Mouse (Mus musculus) cerebellum, postnatal 14 days (tissue): ENCODE measurements around the gene Wdr83os.
"Not testable (repeated sequence)": the region's sequence is repeated elsewhere in the genome, so short reads cannot be mapped to it uniquely, and the experiment has no call there.

ENCODE experiments used
- DNase-seq, 2 experiments: peaks; one replicate each; pipeline ENCODE4 v3.0.0; 2021; ENCODE audit warnings: mixed read lengths in 2 of 2

Gene Wdr83os

GRCm38 (mm10) chr8:85073041-85073612 is 7.4 kb upstream of the Wdr83os start:
- no peak for DNase-seq

- no peak for DNase-seq
These were observed 6.4 kb upstream of the Wdr83os start for GRCm38 (mm10) chr8:85074167-85074566.

- DNase-seq: no peak
These were observed 5.9 kb upstream of the Wdr83os start for GRCm38 (mm10) chr8:85074617-85075016.

- DNase-seq: peak; percentile 65 to 79
These were observed 4.5 kb upstream of the Wdr83os start for GRCm38 (mm10) chr8:85076001-85076400.

GRCm38 (mm10) chr8:85076993-85077392 is 3.5 kb upstream of the Wdr83os start:
- DNase-seq: peak; percentile 87

- DNase-seq: no peak
These were observed 367 bp upstream of the Wdr83os start for GRCm38 (mm10) chr8:85080214-85080531.

- no peak for DNase-seq
These were observed 646 bp downstream of the Wdr83os start, which contains the start of gene Wdr83 for GRCm38 (mm10) chr8:85081216-85081555. TSS of gene Wdr83 (minus strand) at chr8:85081306.

- not testable (repeated sequence) for DNase-seq
These were observed 1.6 kb downstream of the Wdr83os start for GRCm38 (mm10) chr8:85082169-85082568.

GRCm38 (mm10) chr8:85083108-85083813 is 2.7 kb downstream of the Wdr83os start, which contains the start of gene Man2b1:
TSS of gene Man2b1 (plus strand) at chr8:85083270.
- DNase-seq: peak; percentile 87 to 89

GRCm38 (mm10) chr8:85084633-85085032 is 4.1 kb downstream of the Wdr83os start:
- DNase-seq: no peak

- DNase-seq: no peak
These were observed 5.7 kb downstream of the Wdr83os start for GRCm38 (mm10) chr8:85086238-85086637.

- DNase-seq: no peak
These were observed 8.2 kb downstream of the Wdr83os start for GRCm38 (mm10) chr8:85088771-85089170.

- DNase-seq: no peak
These were observed 10.3 kb downstream of the Wdr83os start for GRCm38 (mm10) chr8:85090856-85091255.

GRCm38 (mm10) chr8:85091526-85092090 is 11.1 kb downstream of the Wdr83os start:
- no peak for DNase-seq

- DNase-seq: no peak
These were observed 14.5 kb downstream of the Wdr83os start for GRCm38 (mm10) chr8:85095051-85095450.

- DNase-seq: no peak
These were observed 15.0 kb downstream of the Wdr83os start for GRCm38 (mm10) chr8:85095566-85095965.

GRCm38 (mm10) chr8:85096196-85096595 is 15.7 kb downstream of the Wdr83os start:
- no peak for DNase-seq

GRCm38 (mm10) chr8:85096850-85097249 is 16.3 kb downstream of the Wdr83os start:
- no peak for DNase-seq

GRCm38 (mm10) chr8:85100076-85100665 is 19.6 kb downstream of the Wdr83os start:
- DNase-seq: no peak

GRCm38 (mm10) chr8:85113241-85113640 is 32.7 kb downstream of the Wdr83os start:
- no peak for DNase-seq

GRCm38 (mm10) chr8:85115501-85115900 is 35.0 kb downstream of the Wdr83os start:
- no peak for DNase-seq

GRCm38 (mm10) chr8:85116984-85117383 is 36.4 kb downstream of the Wdr83os start:
- no peak for DNase-seq

- peak; percentile 89 to 90 for DNase-seq
These were observed 38.8 kb downstream of the Wdr83os start for GRCm38 (mm10) chr8:85119052-85119981.
